Mouse (Mus musculus) kidney, adult 2 months (tissue): ENCODE data around the gene Scd2. TPM values are rescaled to one million over a fixed set of nuclear protein-coding genes. Genes with fewer than 3 reads are reported as not detected.

Experiments
- DNase-seq: peaks from one replicate; pipeline ENCODE4 v3.0.0; 2021
- H3K27ac ChIP-seq: fragments of 200-500 bp; 2 replicates; pipeline ENCODE4 v1.5.1; 2012; ENCODE audit warnings: low read depth, low read length, control low read depth, inconsistent platforms; ENCODE audit not compliant: insufficient read depth
- H3K27me3 ChIP-seq: fragments of 200-500 bp; replicated peaks from 2 replicates; pipeline ENCODE4 v1.6.1; 2012; ENCODE audit warnings: mild to moderate bottlenecking, moderate library complexity, low read length, inconsistent platforms; ENCODE audit not compliant: control insufficient read depth, insufficient read depth
- H3K36me3 ChIP-seq: fragments of 200-500 bp; 2 replicates; pipeline ENCODE4 v1.6.1; 2012; ENCODE audit warnings: mild to moderate bottlenecking, moderate library complexity, low read length, inconsistent platforms; ENCODE audit not compliant: control insufficient read depth, insufficient read depth
- H3K4me1 ChIP-seq: fragments of 200-500 bp; 2 replicates; pipeline ENCODE4 v1.6.1; 2011; ENCODE audit warnings: low read length; ENCODE audit not compliant: control insufficient read depth, insufficient read depth
- H3K4me3 ChIP-seq: fragments of 200-500 bp; 2 replicates; pipeline ENCODE4 v1.5.1; 2011; ENCODE audit warnings: mild to moderate bottlenecking, low read depth, low read length, control low read depth; ENCODE audit not compliant: insufficient read depth
- CTCF ChIP-seq: fragments of 200-500 bp; conservative IDR thresholded peaks from 2 replicates; pipeline ENCODE4 v1.5.1; 2011; ENCODE audit warnings: low read depth, mild to moderate bottlenecking, control low read depth, low read length, moderate library complexity, mixed read lengths; ENCODE audit not compliant: insufficient read depth, insufficient read length
- POLR2A ChIP-seq: fragments of 200-500 bp; IDR thresholded peaks from one replicate; pipeline ENCODE4 v1.6.1; 2011; ENCODE audit warnings: low read depth, low read length, control low read depth
- WGBS: fragments of 180-500 bp; shearing (Covaris S2); methylation state at CpG from one replicate; pipeline ENCODE4 v1.1.7; 2018; 5-methylcytosine and 5-hydroxymethylcytosine counted together
- polyA plus RNA-seq: library from polyadenylated mRNA; depleted of rRNA; stranded (reverse); fragments of >200 nt; gene quantifications from 2 replicates; pipeline ENCODE4 v1.2.3, GENCODE M21; 2012

Gene Scd2
- polyA plus RNA-seq, 1 experiment: 61.3 TPM

GRCm38 (mm10) chr19:44292083-44292482 lies 1.4 kb upstream of the Scd2 start:
- DNase-seq: no peak
- WGBS: 94% methylated on average over 2 of the region's 2 CpGs
- Histone ChIP-seq H3K36me3 (no peaks in the 10 kb centered on the region), H3K27me3 (no peaks in the 10 kb centered on the region), H3K4me3 (no peak overlapping the region), H3K4me1 (0 out of 2 replicates have a peak, but pooled peaks cover 6% of the 10 kb centered on the region), H3K27ac (no peak overlapping the region)
- TF ChIP-seq POLR2A (no peak), CTCF (no peak)

GRCm38 (mm10) chr19:44292483-44292882 lies 991 bp upstream of the Scd2 start:
- WGBS: 87% methylated on average over 3 of the region's 3 CpGs
- no peak overlapping the region for H3K27ac ChIP-seq
- peaks cover 7% of the 10 kb centered on the region; the same call in 1 of the 2 replicates for H3K4me1 ChIP-seq
- no peaks in the 10 kb centered on the region for H3K36me3 ChIP-seq
- DNase-seq: no peak
- H3K27me3 ChIP-seq: no peaks in the 10 kb centered on the region
- TF ChIP-seq POLR2A: no peak
- no peak for TF ChIP-seq CTCF
- no peak overlapping the region for H3K4me3 ChIP-seq

DNA sequence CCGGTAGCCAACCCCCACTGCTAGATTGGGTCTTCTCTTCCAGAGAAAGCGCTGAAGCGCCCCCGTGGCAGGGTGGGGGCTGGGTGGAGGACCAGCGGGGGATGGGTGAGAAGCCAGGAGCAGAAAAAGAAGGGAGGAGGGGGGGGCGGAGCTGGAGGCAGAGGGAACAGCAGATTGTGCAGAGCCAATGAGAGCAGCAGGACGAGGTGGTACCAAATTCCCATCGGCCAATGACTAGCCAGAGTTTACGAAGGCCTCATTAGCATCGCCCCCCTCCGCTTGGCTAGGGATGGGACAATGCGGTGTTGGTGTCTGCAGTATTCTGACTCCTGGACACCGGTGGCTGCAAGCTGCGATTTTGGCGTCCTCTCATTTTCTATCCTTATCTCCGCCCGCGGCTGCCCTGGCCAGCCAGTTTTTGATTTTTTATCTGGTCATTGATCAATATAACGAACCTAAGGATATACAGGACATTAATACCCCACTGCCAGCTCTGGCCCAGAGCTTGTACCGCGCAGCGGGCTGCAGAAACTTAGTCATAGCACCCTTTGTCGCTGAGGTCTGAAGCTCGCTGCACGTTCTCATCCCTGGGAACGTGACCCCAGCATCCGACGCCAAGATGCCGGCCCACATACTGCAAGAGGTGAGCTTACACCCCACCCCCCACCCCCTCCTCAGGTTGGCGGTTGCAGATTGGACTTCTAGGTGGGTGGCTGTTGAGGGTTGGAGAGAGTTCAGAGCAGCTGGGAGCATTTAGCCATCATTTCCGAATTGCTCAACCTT lies 486 bp downstream of the Scd2 start:
- DNase-seq: peak; percentile 93
- WGBS: under 1% methylated on average over 30 of the region's 31 CpGs
- Histone ChIP-seq H3K27ac (peak overlapping the region; percentile 83), H3K36me3 (no peaks in the 10 kb centered on the region), H3K4me1 (peaks cover 7% of the 10 kb centered on the region; the same call in 1 of the 2 replicates), H3K27me3 (no peaks in the 10 kb centered on the region), H3K4me3 (peak overlapping the region; percentile 74)
- TF ChIP-seq POLR2A (peak; percentile 66), CTCF (no peak)

GRCm38 (mm10) chr19:44294588-44295041 lies 1.1 kb downstream of the Scd2 start:
- under 1% methylated on average over 14 of the region's 14 CpGs for WGBS
- Histone ChIP-seq H3K4me1 (peaks cover 7% of the 10 kb centered on the region; the same call in 1 of the 2 replicates), H3K4me3 (peak overlapping the region; percentile 74), H3K27me3 (no peaks in the 10 kb centered on the region), H3K27ac (peak overlapping the region; percentile 79), H3K36me3 (no peaks in the 10 kb centered on the region)
- peak; percentile 83 for TF ChIP-seq CTCF
- no peak for TF ChIP-seq POLR2A
- DNase-seq: peak; percentile 87

DNA sequence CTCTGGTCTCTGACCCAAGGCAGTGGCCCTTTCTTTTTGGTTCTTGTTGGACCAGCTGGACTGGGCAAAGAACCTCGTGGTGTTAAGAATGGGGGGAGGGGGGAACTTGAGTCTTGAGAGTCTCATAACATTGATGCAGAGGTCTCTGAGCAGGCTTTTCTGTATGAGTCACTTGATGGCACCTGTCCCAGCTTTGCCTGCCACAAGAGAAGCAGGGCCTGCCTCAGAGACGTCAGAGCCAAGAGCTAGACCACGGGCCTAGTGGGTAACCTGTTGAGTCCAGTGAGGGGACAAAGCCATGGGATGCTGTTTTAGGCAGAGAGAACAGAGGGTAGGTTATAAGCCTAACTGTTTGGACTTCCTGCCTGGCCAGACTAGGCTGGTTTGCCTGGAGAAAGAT lies 1.8 kb downstream of the Scd2 start:
- Histone ChIP-seq H3K27me3 (no peaks in the 10 kb centered on the region), H3K4me1 (peaks cover 7% of the 10 kb centered on the region; the same call in 1 of the 2 replicates), H3K4me3 (peak overlapping the region; percentile 74), H3K36me3 (no peaks in the 10 kb centered on the region), H3K27ac (no peak overlapping the region)
- TF ChIP-seq POLR2A (no peak), CTCF (no peak)
- DNase-seq: no peak
- WGBS: 6% methylated on average over 3 of the region's 3 CpGs

DNA sequence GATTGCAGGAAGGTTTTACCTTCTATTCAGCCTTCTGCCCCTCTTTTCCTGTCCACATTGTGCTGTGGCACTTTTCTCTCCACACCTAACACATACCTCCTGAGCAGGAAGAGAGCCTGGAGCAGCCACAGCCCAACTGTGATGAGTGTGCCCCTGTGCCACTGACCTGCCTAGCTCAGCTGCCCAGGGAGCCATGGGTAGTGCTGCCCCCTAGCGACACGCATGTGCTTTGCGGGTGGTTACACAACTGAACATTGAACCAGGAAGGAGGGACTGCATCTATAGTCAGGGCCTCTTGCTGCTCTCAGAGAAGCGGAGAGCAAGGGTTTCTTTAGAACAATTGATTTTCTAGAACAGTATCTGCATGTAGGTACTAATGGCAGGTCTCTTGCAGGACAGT lies 2.3 kb downstream of the Scd2 start:
- H3K27me3 ChIP-seq: no peaks in the 10 kb centered on the region
- peak; percentile 99 for TF ChIP-seq CTCF
- TF ChIP-seq POLR2A: no peak
- H3K4me3 ChIP-seq: peak overlapping the region; percentile 5
- no peak overlapping the region for H3K27ac ChIP-seq
- no peaks in the 10 kb centered on the region for H3K36me3 ChIP-seq
- WGBS: 3% methylated on average over 4 of the region's 4 CpGs
- peak; percentile 90 for DNase-seq
- H3K4me1 ChIP-seq: peaks cover 7% of the 10 kb centered on the region; the same call in 1 of the 2 replicates

DNA sequence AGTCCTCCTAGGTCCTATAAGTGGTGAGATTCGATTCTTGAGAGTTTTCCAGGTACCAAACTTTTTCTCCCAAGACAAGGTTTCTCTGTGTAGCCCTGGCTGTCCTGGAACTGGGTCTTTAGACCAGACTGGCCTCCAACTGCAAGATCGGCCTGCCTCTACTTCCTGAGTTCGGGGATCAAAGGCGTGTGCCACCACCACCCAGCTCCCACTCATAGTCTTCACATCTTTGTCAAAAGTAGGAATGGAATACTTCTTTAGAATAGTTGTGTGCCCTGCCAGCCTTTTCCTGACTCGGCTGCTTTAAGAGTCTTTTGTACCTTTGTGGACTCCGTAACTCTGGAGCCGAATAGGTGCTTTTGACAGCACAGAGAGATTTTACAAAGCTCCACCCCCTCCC lies 2.7 kb downstream of the Scd2 start:
- no peaks in the 10 kb centered on the region for H3K27me3 ChIP-seq
- 54% methylated on average over 7 of the region's 7 CpGs for WGBS
- TF ChIP-seq CTCF (no peak), POLR2A (no peak)
- H3K4me3 ChIP-seq: peak overlapping the region; percentile 5
- H3K36me3 ChIP-seq: no peaks in the 10 kb centered on the region
- H3K27ac ChIP-seq: no peak overlapping the region
- no peak for DNase-seq
- H3K4me1 ChIP-seq: peaks cover 7% of the 10 kb centered on the region; the same call in 1 of the 2 replicates
